Mouse (Mus musculus): ENCODE results near the gene Riox1.

DNA sequence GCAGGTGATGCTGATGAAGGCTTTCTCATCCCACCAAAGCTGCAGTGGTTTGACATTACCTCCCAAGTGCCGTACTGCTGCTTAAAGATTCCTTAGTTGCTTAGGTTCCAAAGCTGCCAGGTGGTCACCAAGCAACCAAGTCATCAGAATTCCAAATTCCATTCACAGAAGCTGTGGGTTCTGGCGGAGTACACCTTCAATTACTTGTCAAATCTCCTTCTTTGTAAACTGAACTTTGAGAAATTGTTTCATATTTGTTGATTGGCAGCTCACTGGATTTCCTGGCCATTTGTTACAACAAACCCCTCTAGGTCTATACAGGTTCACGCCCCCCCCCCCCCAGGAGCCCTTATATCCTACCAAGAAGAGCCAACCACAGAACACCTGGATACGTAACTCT, 34.3 kb downstream of the Riox1 start, which contains the start of gene Heatr4:
- TF ChIP-seq CTCF (IDR thresholded peaks at IDR 0.05; ENCODE audit: low read depth), result no peak
- no peak for TF ChIP-seq EP300 (IDR thresholded peaks at IDR 0.05; ENCODE audit: low read depth)
